Mouse (Mus musculus): Measurements from ENCODE around the gene Rhox2e. TPM values are rescaled to one million over a fixed set of nuclear protein-coding genes. Genes with fewer than 3 reads are reported as not detected.
"Not testable (repeated sequence)": the region's sequence is repeated elsewhere in the genome, so short reads cannot be mapped to it uniquely, and the experiment has no call there.

Gene Rhox2e
- not detected in 2 replicates for polyA plus RNA-seq (2014; fragmentation: Nextera tagmentation; extraction: Ambion mirVana)

DNA sequence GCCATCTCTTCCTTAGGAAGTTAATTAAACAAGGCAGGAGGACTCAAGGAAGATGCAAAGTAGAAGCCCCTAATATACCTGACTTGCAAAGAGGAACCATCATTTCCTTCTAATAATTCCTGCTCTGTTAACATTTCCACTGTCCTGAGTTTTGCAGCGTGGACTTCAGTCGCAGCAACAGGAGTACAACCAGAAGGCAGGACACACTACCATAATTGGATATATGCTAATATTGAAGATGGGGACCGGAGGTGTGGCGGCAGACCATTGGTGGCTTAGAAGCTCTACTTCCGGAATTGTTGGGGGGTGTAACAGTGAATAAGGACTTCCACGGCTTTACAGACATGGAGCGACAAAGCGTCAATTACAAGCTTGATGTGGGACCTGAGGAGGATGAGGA, at the start of gene Rhox2e:
Rhox2e (plus strand) TSS at position 301 of the 400 bp plus-strand sequence.
- not testable (repeated sequence) for ATAC-seq (ENCODE audit: insufficient read depth); DNase-seq; H3K27ac ChIP-seq (ENCODE audit: low read depth); H3K36me3 ChIP-seq (ENCODE audit: insufficient read depth); H3K9me3 ChIP-seq (ENCODE audit: low read depth, low read length); H3K4me1 ChIP-seq (ENCODE audit: insufficient read depth); H3K27me3 ChIP-seq (ENCODE audit: insufficient read depth, low read length); H3K9ac ChIP-seq; H3K4me3 ChIP-seq (ENCODE audit: low read depth, low read length); H3K4me2 ChIP-seq
- whole genome bisulfite sequencing = 92% methylated on average over 2 of the region's 8 CpGs

DNA sequence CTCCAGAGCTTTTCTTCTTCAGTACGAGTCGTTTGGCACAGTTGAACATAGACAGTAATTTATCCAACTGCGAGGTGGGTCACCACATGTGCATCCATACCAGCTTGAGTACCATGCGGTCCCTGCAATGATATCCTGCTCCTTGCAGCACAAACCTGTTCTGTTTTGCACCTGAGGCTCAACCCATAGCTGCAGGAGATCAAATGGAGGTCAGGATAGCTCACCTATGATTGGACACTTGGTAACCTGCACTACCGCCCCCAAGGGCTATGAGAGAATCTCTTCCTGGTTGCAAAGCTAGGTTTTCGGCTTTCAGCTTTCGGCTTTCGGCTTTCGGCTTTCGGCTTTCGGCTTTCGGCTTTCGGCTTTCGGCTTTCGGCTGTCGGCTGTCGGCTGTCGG, 16.2 kb upstream of the Rhox2e start, which contains the start of gene Rhox4d:
Rhox4d (plus strand) TSS at position 301 of the 400 bp plus-strand sequence.
- not testable (repeated sequence) for H3K36me3 ChIP-seq (ENCODE audit: insufficient read depth)

DNA sequence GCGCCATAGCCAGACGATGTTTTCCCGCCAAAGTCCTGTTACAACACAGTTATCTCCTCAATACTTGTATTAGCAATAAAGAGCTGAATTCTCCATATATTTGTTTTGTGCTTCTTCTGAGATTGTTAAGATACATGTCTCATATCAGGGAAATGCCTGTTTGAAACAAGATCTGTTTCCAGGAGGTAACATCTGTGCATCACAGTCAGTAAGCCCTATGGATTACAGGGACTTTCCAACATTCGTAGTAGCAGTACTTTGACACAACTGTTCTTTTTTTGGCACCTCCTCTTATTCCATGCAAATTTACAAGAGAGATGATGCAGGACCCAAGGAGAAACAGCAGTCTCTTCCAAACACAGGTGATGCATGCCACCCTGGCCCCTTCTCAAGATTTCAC, 11.5 kb downstream of the Rhox2e start, which contains the start of gene Rhox3e:
Rhox3e (plus strand) TSS at position 301 of the 400 bp plus-strand sequence.
- not testable (repeated sequence) for H3K4me3 ChIP-seq (ENCODE audit: low read depth, low read length)

More for the DNA sequence above, 16.2 kb upstream of the Rhox2e start, which contains the start of gene Rhox4d:
- H3K4me1 ChIP-seq (ENCODE audit: insufficient read depth); H3K4me3 ChIP-seq (ENCODE audit: low read depth, low read length); H3K27me3 ChIP-seq (ENCODE audit: insufficient read depth, low read length); H3K9ac ChIP-seq; H3K4me2 ChIP-seq; DNase-seq; ATAC-seq (ENCODE audit: insufficient read depth); H3K27ac ChIP-seq (ENCODE audit: low read depth); H3K9me3 ChIP-seq (ENCODE audit: low read depth, low read length): not testable (repeated sequence)
- WGBS = 95% methylated on average over 15 of the region's 18 CpGs

DNA sequence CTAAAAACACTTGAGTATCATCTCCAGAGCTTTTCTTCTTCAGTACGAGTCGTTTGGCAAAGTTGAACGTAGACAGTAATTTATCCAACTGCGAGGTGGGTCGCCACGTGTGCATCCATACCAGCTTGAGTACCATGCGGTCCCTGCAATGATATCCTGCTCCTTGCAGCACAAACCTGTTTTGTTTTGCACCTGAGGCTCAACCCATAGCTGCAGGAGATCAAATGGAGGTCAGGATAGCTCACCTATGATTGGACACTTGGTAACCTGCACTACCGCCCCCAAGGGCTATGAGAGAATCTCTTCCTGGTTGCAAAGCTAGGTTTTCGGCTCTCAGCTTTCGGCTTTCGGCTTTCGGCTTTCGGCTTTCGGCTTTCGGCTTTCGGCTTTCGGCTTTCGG, 26.9 kb downstream of the Rhox2e start, which contains the start of gene Rhox4e:
Rhox4e (plus strand) TSS at position 301 of the 400 bp plus-strand sequence.
- not testable (repeated sequence) for H3K27me3 ChIP-seq (ENCODE audit: insufficient read depth, low read length); H3K36me3 ChIP-seq (ENCODE audit: insufficient read depth); DNase-seq; H3K4me3 ChIP-seq (ENCODE audit: low read depth, low read length); H3K4me1 ChIP-seq (ENCODE audit: insufficient read depth); H3K9ac ChIP-seq; ATAC-seq (ENCODE audit: insufficient read depth); H3K27ac ChIP-seq (ENCODE audit: low read depth); H3K4me2 ChIP-seq; H3K9me3 ChIP-seq (ENCODE audit: low read depth, low read length)
- 96% methylated on average over 10 of the region's 18 CpGs for WGBS

More for the DNA sequence above, 11.5 kb downstream of the Rhox2e start, which contains the start of gene Rhox3e:
- not testable (repeated sequence) for H3K36me3 ChIP-seq (ENCODE audit: insufficient read depth); ATAC-seq (ENCODE audit: insufficient read depth); H3K27me3 ChIP-seq (ENCODE audit: insufficient read depth, low read length); H3K9ac ChIP-seq; DNase-seq; H3K4me1 ChIP-seq (ENCODE audit: insufficient read depth); H3K9me3 ChIP-seq (ENCODE audit: low read depth, low read length); H3K27ac ChIP-seq (ENCODE audit: low read depth); H3K4me2 ChIP-seq
- WGBS = no CpG with 5 or more reads among the region's 4 CpGs

DNA sequence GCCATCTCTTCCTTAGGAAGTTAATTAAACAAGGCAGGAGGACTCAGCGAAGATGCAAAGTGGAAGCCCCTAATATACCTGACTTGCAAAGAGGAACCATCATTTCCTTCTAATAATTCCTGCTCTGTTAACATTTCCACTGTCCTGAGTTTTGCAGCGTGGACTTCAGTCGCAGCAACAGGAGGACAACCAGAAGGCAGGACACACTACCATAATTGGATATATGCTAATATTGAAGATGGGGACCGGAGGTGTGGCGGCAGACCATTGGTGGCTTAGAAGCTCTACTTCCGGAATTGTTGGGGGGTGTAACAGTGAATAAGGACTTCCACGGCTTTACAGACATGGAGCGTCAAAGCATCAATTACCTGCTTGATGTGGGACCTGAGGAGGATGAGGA, 40.9 kb downstream of the Rhox2e start, which contains the start of gene Rhox2f:
Rhox2f (plus strand) TSS at position 301 of the 400 bp plus-strand sequence.
- not testable (repeated sequence) for ATAC-seq (ENCODE audit: insufficient read depth); H3K9ac ChIP-seq; DNase-seq; H3K4me2 ChIP-seq; H3K4me1 ChIP-seq (ENCODE audit: insufficient read depth); H3K4me3 ChIP-seq (ENCODE audit: low read depth, low read length); H3K36me3 ChIP-seq (ENCODE audit: insufficient read depth); H3K27me3 ChIP-seq (ENCODE audit: insufficient read depth, low read length); H3K9me3 ChIP-seq (ENCODE audit: low read depth, low read length); H3K27ac ChIP-seq (ENCODE audit: low read depth)
- WGBS = 83% methylated on average over 5 of the region's 8 CpGs

DNA sequence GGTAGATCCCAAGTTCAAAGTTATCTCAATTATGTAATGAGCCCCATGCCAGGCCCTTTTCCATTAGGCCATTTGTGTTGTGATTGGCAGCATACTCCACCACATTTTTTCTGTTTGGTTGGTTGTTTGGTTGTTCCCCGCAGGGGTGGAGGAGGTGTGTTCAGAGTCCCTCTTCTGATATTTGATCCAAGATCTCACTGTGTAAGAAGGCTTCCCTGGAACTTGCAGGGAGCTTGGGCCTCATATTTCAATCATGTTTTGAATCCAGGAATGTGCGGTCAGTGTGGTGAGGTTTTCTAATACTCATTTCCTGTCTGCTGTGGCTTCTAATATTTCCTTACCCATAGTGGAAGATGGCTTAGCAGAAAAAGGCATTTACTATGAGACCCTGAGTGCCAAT, 42.4 kb downstream of the Rhox2e start:
- not testable (repeated sequence) for ATAC-seq (ENCODE audit: insufficient read depth); H3K9ac ChIP-seq; H3K27me3 ChIP-seq (ENCODE audit: insufficient read depth, low read length); DNase-seq; H3K4me2 ChIP-seq; H3K27ac ChIP-seq (ENCODE audit: low read depth); H3K4me3 ChIP-seq (ENCODE audit: low read depth, low read length); H3K9me3 ChIP-seq (ENCODE audit: low read depth, low read length); H3K4me1 ChIP-seq (ENCODE audit: insufficient read depth); H3K36me3 ChIP-seq (ENCODE audit: insufficient read depth)
- 21% methylated on average over 2 of the region's 2 CpGs for WGBS

DNA sequence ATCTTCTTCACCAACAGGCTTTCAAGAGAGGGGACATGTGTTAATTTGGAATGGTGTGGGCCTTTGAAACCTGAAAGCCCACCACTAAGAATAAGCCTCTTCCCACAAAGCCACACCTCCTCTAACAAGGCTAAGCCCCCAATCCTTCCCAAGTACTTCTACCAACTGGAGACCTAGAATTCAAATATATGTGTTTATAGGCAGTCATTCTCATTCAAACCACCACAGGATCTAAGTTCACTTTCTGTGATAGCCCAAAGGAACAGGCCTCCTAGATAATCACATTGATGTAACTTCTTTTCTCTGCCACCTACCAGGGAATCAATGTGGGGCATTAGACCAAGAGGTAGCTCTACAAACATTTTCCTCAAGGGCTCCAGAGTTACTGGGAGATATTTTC, 50.4 kb downstream of the Rhox2e start, which contains the start of gene Rhox3f:
Rhox3f (plus strand) TSS at position 301 of the 400 bp plus-strand sequence.
- not testable (repeated sequence) for H3K4me2 ChIP-seq; ATAC-seq (ENCODE audit: insufficient read depth); H3K27me3 ChIP-seq (ENCODE audit: insufficient read depth, low read length); H3K36me3 ChIP-seq (ENCODE audit: insufficient read depth); DNase-seq; H3K4me1 ChIP-seq (ENCODE audit: insufficient read depth); H3K9me3 ChIP-seq (ENCODE audit: low read depth, low read length); H3K4me3 ChIP-seq (ENCODE audit: low read depth, low read length); H3K27ac ChIP-seq (ENCODE audit: low read depth); H3K9ac ChIP-seq

Other genes with a start within 250 kb of the Rhox2e start
- gene Rhox3a2, start 150.4 kb upstream of the Rhox2e start, polyA plus RNA-seq (2014; fragmentation: Nextera tagmentation; extraction: Ambion mirVana) = not detected in 2 replicates
- not detected in 2 replicates for gene Rhox4a2, start 139.6 kb upstream of the Rhox2e start, polyA plus RNA-seq (2014; fragmentation: Nextera tagmentation; extraction: Ambion mirVana)
- gene Rhox2b, start 118.4 kb upstream of the Rhox2e start, polyA plus RNA-seq (2014; fragmentation: Nextera tagmentation; extraction: Ambion mirVana) = not detected in 2 replicates
- not detected in 2 replicates for gene Rhox4b, start 98.0 kb upstream of the Rhox2e start, polyA plus RNA-seq (2014; fragmentation: Nextera tagmentation; extraction: Ambion mirVana)
- not detected in 2 replicates for gene Rhox2c, start 76.8 kb upstream of the Rhox2e start, polyA plus RNA-seq (2014; fragmentation: Nextera tagmentation; extraction: Ambion mirVana)
- gene Rhox3c, start 71.9 kb upstream of the Rhox2e start, polyA plus RNA-seq (2014; fragmentation: Nextera tagmentation; extraction: Ambion mirVana) = not detected in 2 replicates
- not detected in 2 replicates for gene Rhox4c, start 50.1 kb upstream of the Rhox2e start, polyA plus RNA-seq (2014; fragmentation: Nextera tagmentation; extraction: Ambion mirVana)
- not detected in 2 replicates for gene Rhox2d, start 37.0 kb upstream of the Rhox2e start, polyA plus RNA-seq (2014; fragmentation: Nextera tagmentation; extraction: Ambion mirVana)
- gene Rhox4d, start 16.1 kb upstream of the Rhox2e start, polyA plus RNA-seq (2014; fragmentation: Nextera tagmentation; extraction: Ambion mirVana) = not detected in 2 replicates
- gene Rhox3e, start 11.6 kb downstream of the Rhox2e start, polyA plus RNA-seq (2014; fragmentation: Nextera tagmentation; extraction: Ambion mirVana) = not detected in 2 replicates
- gene Rhox4e, start 27.0 kb downstream of the Rhox2e start, polyA plus RNA-seq (2014; fragmentation: Nextera tagmentation; extraction: Ambion mirVana) = not detected in 2 replicates
- not detected in 2 replicates for gene Rhox2f, start 41.0 kb downstream of the Rhox2e start, polyA plus RNA-seq (2014; fragmentation: Nextera tagmentation; extraction: Ambion mirVana)
- not detected in 2 replicates for gene Rhox3f, start 50.5 kb downstream of the Rhox2e start, polyA plus RNA-seq (2014; fragmentation: Nextera tagmentation; extraction: Ambion mirVana)
- gene Rhox4f, start 77.3 kb downstream of the Rhox2e start, polyA plus RNA-seq (2014; fragmentation: Nextera tagmentation; extraction: Ambion mirVana) = not detected in 2 replicates
- gene Rhox3g, start 98.2 kb downstream of the Rhox2e start, polyA plus RNA-seq (2014; fragmentation: Nextera tagmentation; extraction: Ambion mirVana) = not detected in 2 replicates
- gene Rhox2g, start 113.0 kb downstream of the Rhox2e start, polyA plus RNA-seq (2014; fragmentation: Nextera tagmentation; extraction: Ambion mirVana) = not detected in 2 replicates
- not detected in 2 replicates for gene Rhox4g, start 120.9 kb downstream of the Rhox2e start, polyA plus RNA-seq (2014; fragmentation: Nextera tagmentation; extraction: Ambion mirVana)
- not detected in 2 replicates for gene Rhox3h, start 138.3 kb downstream of the Rhox2e start, polyA plus RNA-seq (2014; fragmentation: Nextera tagmentation; extraction: Ambion mirVana)
- gene Rhox2h, start 142.8 kb downstream of the Rhox2e start, polyA plus RNA-seq (2014; fragmentation: Nextera tagmentation; extraction: Ambion mirVana) = not detected in 2 replicates